Mouse (Mus musculus) kidney, embryonic 15.5 days (tissue): Measurements from ENCODE around the gene Ino80. TPM values are rescaled to one million over a fixed set of nuclear protein-coding genes. Genes with fewer than 3 reads are reported as not detected.

ENCODE experiments used
- ATAC-seq: fragments of 200-750 bp; cut with Nextera tagmentation; replicated peaks from 2 replicates; pipeline ENCODE4 v1.8.0; 2017; ENCODE audit warnings: moderate TSS enrichment; ENCODE audit not compliant: low FRiP score
- H3K27ac ChIP-seq: fragments of 300-500 bp; sonication (generic); 2 replicates; pipeline ENCODE4 v1.5.1; 2015; ENCODE audit warnings: mild to moderate bottlenecking, inconsistent platforms
- H3K27me3 ChIP-seq: fragments of 300-500 bp; sonication (generic); 2 replicates; pipeline ENCODE4 v1.6.1; 2015; ENCODE audit warnings: inconsistent platforms
- H3K36me3 ChIP-seq: fragments of 300-500 bp; sonication (generic); 2 replicates; pipeline ENCODE4 v1.6.1; 2015; ENCODE audit warnings: inconsistent platforms
- H3K4me1 ChIP-seq: fragments of 300-500 bp; sonication (generic); 2 replicates; pipeline ENCODE4 v1.6.1; 2015; ENCODE audit warnings: inconsistent platforms
- H3K4me2 ChIP-seq: fragments of 300-500 bp; sonication (generic); 2 replicates; pipeline ENCODE4 v1.6.1; 2015; ENCODE audit warnings: moderate library complexity, mild to moderate bottlenecking, inconsistent platforms
- H3K4me3 ChIP-seq: fragments of 300-500 bp; sonication (generic); replicated peaks from 2 replicates; pipeline ENCODE4 v1.5.1; 2015; ENCODE audit warnings: mild to moderate bottlenecking, inconsistent platforms
- H3K9ac ChIP-seq: fragments of 300-500 bp; sonication (generic); 2 replicates; pipeline ENCODE4 v1.6.1; 2015; ENCODE audit warnings: mild to moderate bottlenecking, inconsistent platforms
- H3K9me3 ChIP-seq: fragments of 300-500 bp; sonication (generic); replicated peaks from 2 replicates; pipeline ENCODE4 v1.6.1; 2016; ENCODE audit warnings: inconsistent platforms
- WGBS: fragments of 180-500 bp; shearing (Covaris S2); methylation state at CpG from one replicate; pipeline ENCODE4 v1.1.7; 2015; ENCODE audit warnings: mixed read lengths; 5-methylcytosine and 5-hydroxymethylcytosine counted together
- polyA plus RNA-seq: library from polyadenylated mRNA; unstranded; fragments of >200 nt; fragmentation: Nextera tagmentation; extraction: Ambion mirVana; gene quantifications from 2 replicates; pipeline ENCODE4 v1.2.1, GENCODE M21; 2015

The Ino80 gene
- polyA plus RNA-seq, 1 experiment from 2014 or later = 4.4 TPM

GRCm38 (mm10) chr2:119327942-119328526 lies 149.5 kb downstream of the Ino80 start:
- Histone ChIP-seq H3K4me3 (peak overlapping the region; percentile 52), H3K9me3 (no peaks in the 10 kb centered on the region), H3K9ac (peak overlapping the region; percentile 25; the same call in 1 of the 2 replicates), H3K4me2 (peak overlapping the region; percentile 85), H3K4me1 (peaks cover 53% of the 10 kb centered on the region), H3K36me3 (no peaks in the 10 kb centered on the region), H3K27me3 (peaks cover 90% of the 10 kb centered on the region), H3K27ac (peak overlapping the region; percentile 29)
- 16% methylated on average over 11 of the region's 11 CpGs for WGBS
- ATAC-seq = no peak

GRCm38 (mm10) chr2:119327102-119327480 lies 150.4 kb downstream of the Ino80 start:
- ATAC-seq = no peak

GRCm38 (mm10) chr2:119326161-119327101 lies 151.1 kb downstream of the Ino80 start:
- H3K4me1 ChIP-seq = peaks cover 69% of the 10 kb centered on the region
- no peaks in the 10 kb centered on the region for H3K9me3 ChIP-seq
- peaks cover 96% of the 10 kb centered on the region for H3K27me3 ChIP-seq
- peak overlapping the region; percentile 52 for H3K4me3 ChIP-seq
- H3K36me3 ChIP-seq = no peaks in the 10 kb centered on the region
- H3K27ac ChIP-seq = peak overlapping the region; percentile 23; the same call in 1 of the 2 replicates
- WGBS = under 1% methylated on average over 61 of the region's 61 CpGs
- ATAC-seq = peak; percentile 23
- peak overlapping the region; percentile 85 for H3K4me2 ChIP-seq
- peak overlapping the region; percentile 45 for H3K9ac ChIP-seq

More at GRCm38 (mm10) chr2:119327102-119327480, 150.4 kb downstream of the Ino80 start:
- Histone ChIP-seq H3K27ac (0 out of 2 replicates have a peak overlapping the region, but pooled peaks have one; percentile 29), H3K36me3 (no peaks in the 10 kb centered on the region), H3K4me3 (peak overlapping the region; percentile 52), H3K4me1 (peaks cover 62% of the 10 kb centered on the region), H3K9ac (peak overlapping the region; percentile 45), H3K9me3 (no peaks in the 10 kb centered on the region), H3K4me2 (peak overlapping the region; percentile 85), H3K27me3 (peaks cover 96% of the 10 kb centered on the region)
- WGBS = under 1% methylated on average over 30 of the region's 30 CpGs

GRCm38 (mm10) chr2:119325568-119326143 lies 151.8 kb downstream of the Ino80 start, which contains the start of gene Dll4:
Gene Dll4 (plus strand): TSS chr2:119325784.
- H3K4me2 ChIP-seq = peak within 1 kb of the TSS; percentile 85
- H3K27me3 ChIP-seq = peaks cover 96% of the 10 kb centered on the region
- H3K27ac ChIP-seq = peak within 1 kb of the TSS; percentile 23
- WGBS = under 1% methylated on average over 33 of the region's 33 CpGs
- H3K9me3 ChIP-seq = no peaks in the 10 kb centered on the region
- H3K9ac ChIP-seq = peak within 1 kb of the TSS; percentile 45
- peak; percentile 39 for ATAC-seq
- H3K36me3 ChIP-seq = no peaks in the 10 kb centered on the region
- H3K4me1 ChIP-seq = peaks cover 77% of the 10 kb centered on the region
- peak within 1 kb of the TSS; percentile 52 for H3K4me3 ChIP-seq

- H3K27me3 ChIP-seq = peaks cover 96% of the 10 kb centered on the region
- peaks cover 74% of the 10 kb centered on the region for H3K4me1 ChIP-seq
- WGBS = under 1% methylated on average over 32 of the region's 32 CpGs
- H3K36me3 ChIP-seq = no peaks in the 10 kb centered on the region
- H3K27ac ChIP-seq = peak overlapping the region; percentile 18; the same call in 1 of the 2 replicates
- ATAC-seq = peak; percentile 33
- peak overlapping the region; percentile 52 for H3K4me3 ChIP-seq
- H3K9ac ChIP-seq = no peak overlapping the region
- H3K4me2 ChIP-seq = peak overlapping the region; percentile 85
- H3K9me3 ChIP-seq = no peaks in the 10 kb centered on the region
Observed at GRCm38 (mm10) chr2:119324576-119325318, 152.7 kb downstream of the Ino80 start.

GRCm38 (mm10) chr2:119323866-119324575 lies 153.5 kb downstream of the Ino80 start:
- Histone ChIP-seq H3K9ac (no peak overlapping the region), H3K9me3 (no peaks in the 10 kb centered on the region), H3K4me2 (peak overlapping the region; percentile 85), H3K27me3 (peaks cover 94% of the 10 kb centered on the region), H3K4me3 (peak overlapping the region; percentile 52), H3K27ac (no peak overlapping the region), H3K4me1 (peaks cover 69% of the 10 kb centered on the region), H3K36me3 (no peaks in the 10 kb centered on the region)
- 11% methylated on average over 32 of the region's 32 CpGs for WGBS
- no peak for ATAC-seq

Other genes starting within 250 kb of the Ino80 start
- gene Ppp1r14d, start 247.8 kb downstream of the Ino80 start, polyA plus RNA-seq = 0.68 and 0.80 TPM in 2 replicates
- 34.3 and 34.7 TPM in 2 replicates for gene Spint1, start 240.3 kb downstream of the Ino80 start, polyA plus RNA-seq
- gene Rhov, start 206.4 kb downstream of the Ino80 start, polyA plus RNA-seq = 0.72 and 1.1 TPM in 2 replicates
- gene Vps18, start 188.9 kb downstream of the Ino80 start, polyA plus RNA-seq = 17.6 and 19.6 TPM in 2 replicates
- gene Dll4, start 151.9 kb downstream of the Ino80 start, polyA plus RNA-seq = 9.9 and 10.5 TPM in 2 replicates
- 0.91 and 0.98 TPM in 2 replicates for gene Chac1, start 126.5 kb downstream of the Ino80 start, polyA plus RNA-seq
- gene Exd1, start 69.9 kb upstream of the Ino80 start, polyA plus RNA-seq = 0.35 and 0.71 TPM in 2 replicates
- 59.7 and 60.3 TPM in 2 replicates for gene Chp1, start 70.0 kb upstream of the Ino80 start, polyA plus RNA-seq
- gene Nusap1, start 140.6 kb upstream of the Ino80 start, polyA plus RNA-seq = 77.0 and 79.8 TPM in 2 replicates
- gene Oip5, start 140.8 kb upstream of the Ino80 start, polyA plus RNA-seq = 30.7 and 31.5 TPM in 2 replicates
- 51.8 and 52.3 TPM in 2 replicates for gene Ndufaf1, start 185.1 kb upstream of the Ino80 start, polyA plus RNA-seq
- 44.7 and 45.9 TPM in 2 replicates for gene Rtf1, start 197.4 kb upstream of the Ino80 start, polyA plus RNA-seq